Mouse (Mus musculus) fat pad, adult 2 months (tissue): ENCODE data around the gene Pycr2.
A peak's percentile ranks its signal among the peaks of the same experiment; 100 is the strongest.
"Not testable (repeated sequence)": the region's sequence is repeated elsewhere in the genome, so short reads cannot be mapped to it uniquely, and the experiment has no call there.

Source experiments
- DNase-seq: peaks from one replicate; pipeline ENCODE4 v3.0.0-alpha.2; 2011; ENCODE audit warnings: low read depth, low spot score; ENCODE audit errors: extremely low read depth

The Pycr2 gene

GRCm38 (mm10) chr1:180904039-180904814 is at the start of gene Pycr2:
TSS of gene Pycr2 (plus strand) at chr1:180904293.
- DNase-seq, result peak; percentile 34

DNA sequence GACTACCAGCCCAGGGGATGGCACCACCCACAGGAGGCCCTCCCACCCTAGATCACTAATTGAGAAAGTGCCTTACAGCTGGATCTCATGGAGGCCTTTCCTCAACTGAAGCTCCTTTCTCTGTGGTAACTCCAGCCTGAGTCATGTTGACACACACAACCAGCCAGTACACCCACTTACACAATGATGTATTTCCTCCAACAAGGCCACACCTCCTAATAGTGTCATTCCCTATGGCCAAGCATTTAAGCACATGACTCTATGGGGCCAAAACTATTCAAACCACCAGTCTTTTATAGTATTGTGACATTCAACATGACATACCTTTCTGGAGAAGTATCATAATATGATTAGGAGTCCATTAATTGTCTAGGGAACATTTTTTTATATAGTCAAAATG is 45.3 kb upstream of the Pycr2 start:
- no peak for DNase-seq

DNA sequence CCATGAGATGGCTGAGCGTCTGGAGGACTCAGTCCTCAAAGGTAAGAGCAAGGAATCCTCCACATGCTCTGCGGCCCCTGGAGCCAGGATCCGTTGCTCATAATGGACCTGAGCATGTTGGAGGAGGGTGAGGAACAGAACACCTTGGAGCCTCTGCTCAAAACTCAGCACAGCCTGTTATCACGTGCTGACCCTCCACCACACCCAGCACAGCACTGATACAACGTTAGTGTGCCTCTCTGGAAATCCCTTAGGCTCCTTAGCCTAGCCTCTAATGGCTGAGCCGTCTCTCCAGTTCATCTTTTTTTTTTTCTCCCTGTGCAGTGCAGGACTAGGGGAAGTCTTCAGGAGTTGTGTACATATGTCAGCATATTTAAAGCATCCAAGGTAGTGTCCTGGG is 44.1 kb upstream of the Pycr2 start:
- DNase-seq, result no peak

GRCm38 (mm10) chr1:180863606-180864005 is 40.5 kb upstream of the Pycr2 start:
- no peak for DNase-seq

GRCm38 (mm10) chr1:180866001-180866400 is 38.1 kb upstream of the Pycr2 start:
- no peak for DNase-seq

DNA sequence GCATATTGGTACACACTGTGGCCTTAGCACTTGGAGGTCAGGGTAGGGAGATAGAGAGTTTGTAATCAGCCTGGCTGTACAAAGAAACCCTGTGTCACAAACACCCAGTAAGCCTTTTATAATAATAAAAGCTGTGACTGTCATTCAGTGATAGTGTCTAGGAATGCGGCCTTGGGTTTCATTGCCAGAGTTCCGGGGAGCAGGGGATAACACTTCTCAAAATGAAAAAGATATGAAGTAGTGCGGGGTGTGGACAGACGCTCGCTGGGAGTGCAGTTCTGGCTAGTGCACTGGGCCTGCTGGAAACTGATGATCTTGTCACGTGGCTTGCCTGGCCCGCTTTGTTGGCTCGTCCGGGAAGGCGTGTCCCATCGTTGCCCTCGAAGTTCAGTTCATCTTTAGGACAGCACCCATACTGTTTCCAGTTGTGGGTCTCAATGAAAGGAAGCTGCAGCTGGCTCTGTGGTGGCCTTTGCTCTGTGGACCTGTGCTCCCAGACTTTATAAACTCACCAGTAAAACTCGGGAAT is 33.9 kb upstream of the Pycr2 start:
- DNase-seq, result no peak

DNA sequence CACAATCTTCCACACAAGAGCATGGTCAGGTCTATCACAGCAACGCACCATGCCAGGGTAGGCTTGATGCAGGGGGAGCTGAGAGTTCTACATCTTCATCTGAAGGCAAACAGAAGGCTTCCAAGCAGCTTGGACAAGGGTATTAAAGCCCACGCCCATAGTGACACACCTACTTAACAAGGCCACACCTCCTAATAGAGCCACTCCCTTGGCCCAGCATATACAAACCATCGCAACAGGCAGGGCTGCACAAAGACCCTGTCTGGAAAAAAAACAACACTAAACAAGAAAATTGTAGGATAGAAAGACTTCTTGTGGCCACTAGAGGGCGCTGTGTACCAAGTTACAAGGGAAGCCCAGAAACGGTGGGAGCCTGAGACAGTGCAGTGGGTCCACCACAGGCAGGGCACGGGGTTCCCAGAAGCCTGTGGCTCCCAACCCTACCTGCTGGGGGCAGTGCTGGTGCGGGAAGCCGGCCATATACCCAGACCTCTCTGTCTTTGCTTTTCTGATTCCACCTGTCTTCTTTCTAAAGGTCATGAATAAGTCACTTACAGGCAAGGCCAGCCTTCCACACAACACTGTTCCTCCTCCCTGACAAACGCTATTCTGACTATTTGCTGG is 30.1 kb upstream of the Pycr2 start:
- DNase-seq, result no peak

DNA sequence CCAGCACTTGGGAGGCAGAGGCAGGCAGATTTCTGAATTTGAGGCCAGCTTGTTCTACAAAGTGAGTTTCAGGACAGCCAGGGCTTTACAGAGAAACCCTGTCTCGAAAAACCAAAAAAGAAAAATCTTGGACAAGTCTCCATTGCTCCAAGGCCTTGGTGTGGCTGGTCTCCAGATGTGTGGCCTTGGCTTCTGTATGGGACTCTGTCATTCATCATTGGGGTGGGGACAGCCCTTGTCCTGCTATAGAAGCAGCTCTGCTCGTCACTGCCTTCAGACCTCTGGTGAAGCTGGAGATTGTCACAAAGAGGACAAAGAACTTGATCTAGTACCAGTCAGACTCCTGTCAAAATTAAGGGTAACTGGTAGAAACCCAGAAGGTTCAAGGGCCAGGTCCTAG is 29.5 kb upstream of the Pycr2 start:
- no peak for DNase-seq

GRCm38 (mm10) chr1:180875126-180875525 is 29.0 kb upstream of the Pycr2 start:
- DNase-seq, result no peak

- no peak for DNase-seq
These were observed 26.6 kb upstream of the Pycr2 start for GRCm38 (mm10) chr1:180877466-180877865.

DNA sequence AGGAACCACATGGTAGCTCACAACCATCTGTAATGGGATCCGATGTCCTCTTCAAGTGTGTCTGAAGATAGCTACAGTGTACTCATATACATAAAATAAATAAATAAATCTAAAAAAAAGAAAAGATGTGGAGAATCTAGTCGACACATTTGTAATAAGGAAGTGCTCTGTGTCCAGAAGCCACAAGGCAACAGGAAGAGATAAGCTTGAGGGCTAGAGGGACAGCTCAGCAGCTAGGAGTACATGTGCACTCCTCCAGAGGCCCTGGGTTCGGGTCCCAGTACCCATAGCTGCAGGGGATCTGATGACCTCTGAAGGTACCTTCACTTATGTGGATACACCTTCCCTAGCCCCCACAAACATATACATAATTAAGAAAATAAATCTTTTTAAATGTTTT is 22.3 kb upstream of the Pycr2 start:
- DNase-seq, result no peak

GRCm38 (mm10) chr1:180883731-180884130 is 20.4 kb upstream of the Pycr2 start:
- no peak for DNase-seq

DNA sequence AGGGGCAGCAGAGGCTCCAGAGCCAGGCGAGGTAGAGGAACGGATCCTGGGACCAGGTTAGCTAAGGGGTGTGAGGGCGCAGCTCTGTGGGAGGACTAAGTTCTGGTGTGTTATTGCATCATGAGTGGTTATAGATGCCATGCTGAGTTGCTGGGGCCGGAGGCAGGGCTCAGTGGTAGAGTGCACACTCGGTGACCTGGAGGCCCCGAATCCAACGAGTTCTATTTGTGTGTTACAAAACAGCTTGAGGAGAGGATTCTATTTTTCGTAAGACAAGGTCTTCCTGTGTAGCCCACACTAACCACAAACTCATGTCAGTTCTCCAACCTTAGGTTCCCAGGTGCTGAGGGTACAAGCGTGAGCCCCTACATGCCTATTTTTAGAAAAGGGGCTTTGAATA is 19.6 kb upstream of the Pycr2 start:
- no peak for DNase-seq

DNA sequence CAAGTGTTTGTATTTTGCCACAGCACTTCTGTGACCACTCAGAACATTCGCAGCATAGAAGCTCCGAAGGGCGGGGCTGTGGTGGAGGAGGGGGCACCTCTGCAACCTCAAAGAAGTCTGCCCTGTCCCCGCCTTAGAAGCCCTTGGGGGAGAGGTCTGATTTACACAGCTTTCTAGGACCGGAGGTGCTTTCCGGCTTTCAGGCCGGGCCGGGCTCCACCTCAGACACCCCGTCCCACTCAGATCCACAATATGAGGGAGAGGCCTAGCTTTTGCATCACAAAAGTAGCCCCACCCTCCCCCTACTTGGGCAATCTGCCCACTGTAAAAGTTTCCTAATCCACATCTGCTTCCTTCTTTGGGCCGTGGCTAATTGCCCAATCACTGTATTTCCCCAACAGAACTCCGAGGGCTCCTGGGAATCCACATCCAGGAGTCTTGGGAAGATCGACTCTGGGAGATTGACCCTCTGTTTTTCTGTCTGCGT is 15.5 kb upstream of the Pycr2 start:
- DNase-seq, result peak; percentile 21

DNA sequence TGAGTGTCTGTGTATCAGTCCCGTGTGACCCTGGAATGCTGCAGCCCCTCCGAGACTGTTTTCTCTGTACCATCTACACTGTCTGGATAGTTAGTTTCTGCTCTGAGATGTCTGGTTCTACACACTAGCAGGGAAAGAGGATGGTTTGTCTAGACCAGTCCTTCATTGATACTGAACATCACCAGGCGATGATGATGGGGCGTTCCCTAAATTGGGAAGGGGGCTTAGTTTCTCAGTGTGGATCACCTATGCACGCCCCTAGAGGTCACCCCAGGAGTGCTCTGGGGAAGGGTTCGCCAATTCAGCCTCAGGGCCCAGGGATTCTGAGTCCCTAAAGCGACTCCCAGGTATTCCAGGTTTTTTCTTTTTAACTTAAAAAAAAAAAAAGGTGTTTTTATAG is 14.9 kb upstream of the Pycr2 start:
- no peak for DNase-seq

DNA sequence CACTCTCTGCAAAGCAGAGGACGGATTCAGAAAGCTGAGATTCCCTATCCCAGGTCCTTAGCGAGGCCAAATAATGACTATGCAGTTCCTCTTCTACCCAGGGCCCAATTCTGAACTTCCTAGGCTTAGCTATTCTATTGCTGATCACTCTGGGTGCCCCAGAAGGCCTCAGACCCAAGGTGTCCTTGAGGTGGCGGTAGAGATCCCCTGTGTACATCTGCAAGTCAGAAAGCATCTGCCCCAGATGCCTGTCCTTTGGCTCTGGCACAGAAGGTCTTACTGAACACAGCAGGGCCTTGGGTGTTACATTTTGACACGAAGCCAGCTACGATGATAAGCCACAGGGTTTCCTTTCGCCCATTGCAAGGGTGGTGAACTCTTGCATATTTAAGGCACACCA is 14.3 kb upstream of the Pycr2 start:
- no peak for DNase-seq

DNA sequence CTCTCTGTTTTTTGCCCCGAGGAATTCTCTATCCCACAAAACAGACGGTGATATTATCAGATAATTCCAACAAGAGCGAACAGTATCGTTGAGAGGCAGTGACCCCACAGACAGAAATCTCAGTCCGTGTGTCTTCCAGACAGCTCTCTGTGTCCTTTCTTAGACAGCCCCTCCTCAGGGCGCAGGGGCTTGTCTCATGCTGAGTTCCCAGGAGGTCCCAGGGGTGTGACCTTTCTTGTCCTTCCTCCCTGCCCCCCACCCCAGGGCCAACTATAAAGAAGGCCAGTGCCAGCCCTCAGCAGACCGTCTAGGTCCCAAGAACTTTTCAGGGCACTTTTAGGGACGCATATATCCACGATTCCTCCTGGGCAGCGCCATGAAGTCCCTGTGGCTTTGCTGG is 11.3 kb upstream of the Pycr2 start, which contains the start of gene Lefty2:
Gene Lefty2, plus strand, starts transcription at position 301 of the 400 bp plus-strand sequence.
- no peak for DNase-seq

DNA sequence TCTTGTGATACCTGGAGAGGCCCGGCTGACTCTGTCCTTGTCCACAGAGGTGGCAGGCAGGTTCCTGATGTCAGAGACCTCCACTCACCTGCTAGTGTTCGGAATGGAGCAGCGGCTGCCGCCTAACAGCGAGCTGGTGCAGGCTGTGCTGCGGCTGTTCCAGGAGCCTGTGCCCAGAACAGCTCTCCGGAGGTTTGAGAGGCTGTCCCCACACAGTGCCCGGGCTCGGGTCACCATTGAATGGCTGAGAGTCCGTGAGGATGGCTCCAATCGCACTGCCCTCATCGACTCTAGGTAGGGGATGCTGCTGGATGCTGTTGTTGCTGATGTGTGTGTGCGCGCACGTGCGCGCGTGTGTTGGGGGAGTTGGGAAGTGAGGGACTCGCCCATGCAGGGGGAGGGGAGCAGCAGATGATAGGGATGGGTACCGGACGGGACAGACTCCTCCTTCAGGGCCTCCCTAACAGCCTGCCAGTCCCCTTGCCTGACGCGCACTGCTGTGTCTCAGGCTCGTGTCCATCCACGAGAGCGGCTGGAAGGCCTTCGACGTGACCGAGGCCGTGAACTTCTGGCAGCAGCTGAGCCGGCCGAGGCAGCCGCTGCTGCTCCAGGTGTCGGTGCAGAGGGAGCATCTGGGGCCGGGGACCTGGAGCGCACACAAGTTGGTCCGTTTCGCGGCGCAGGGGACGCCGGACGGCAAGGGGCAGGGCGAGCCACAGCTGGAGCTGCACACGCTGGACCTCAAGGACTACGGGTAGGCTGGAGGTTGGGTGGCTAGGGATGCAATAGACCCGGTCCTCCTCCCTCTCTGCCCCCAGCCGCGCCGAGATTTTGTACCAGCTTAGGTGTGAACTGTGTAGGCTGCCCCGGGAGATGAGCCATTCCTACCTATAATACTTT is 9.8 kb upstream of the Pycr2 start:
- not testable (repeated sequence) for DNase-seq

DNA sequence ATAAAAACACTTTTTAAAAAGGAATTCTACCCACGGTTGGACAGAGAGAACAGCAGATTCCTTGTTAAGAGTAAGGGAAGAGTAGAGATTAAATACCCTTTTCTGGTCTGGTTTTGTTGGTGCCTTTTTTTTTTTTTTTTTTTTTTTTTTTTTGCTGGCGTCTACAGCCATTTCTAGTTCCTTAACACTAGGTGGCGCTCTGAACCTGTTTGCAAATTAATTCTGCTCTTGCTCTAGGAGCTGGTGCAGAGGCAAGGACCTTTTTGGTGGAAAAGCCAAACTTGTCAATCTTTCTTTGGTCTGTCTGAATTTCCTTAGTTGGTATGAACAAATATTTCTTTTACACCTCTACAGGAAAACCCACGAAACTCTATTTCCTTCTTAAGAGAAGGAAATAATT is 3.0 kb upstream of the Pycr2 start:
- DNase-seq, result no peak

GRCm38 (mm10) chr1:180902915-180903314 is 1.2 kb upstream of the Pycr2 start:
- no peak for DNase-seq

DNA sequence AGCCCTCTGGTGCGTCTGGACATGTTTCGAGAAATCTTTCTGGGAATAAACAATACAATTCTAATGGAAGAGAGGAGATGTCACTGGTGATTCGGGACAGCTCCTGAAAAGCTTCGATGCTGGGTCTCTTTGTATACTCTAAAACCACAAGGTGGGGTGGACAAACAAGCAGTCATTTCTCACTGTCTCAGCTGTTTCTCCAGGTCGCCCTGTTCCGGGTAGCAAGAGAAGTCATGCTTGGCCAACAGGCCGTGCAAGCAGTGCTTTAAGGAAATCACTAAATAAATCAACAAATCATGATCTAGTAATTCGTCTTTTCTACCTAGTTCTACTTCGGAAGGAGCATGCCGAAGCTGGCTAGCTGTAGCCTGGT is 441 bp upstream of the Pycr2 start:
- no peak for DNase-seq

GRCm38 (mm10) chr1:180904815-180905080 is 655 bp downstream of the Pycr2 start:
- no peak for DNase-seq
